Mouse (Mus musculus) heart, embryonic 12.5 days (tissue): ENCODE results near the gene 9230112D13Rik. TPM values are rescaled to one million over a fixed set of nuclear protein-coding genes. Genes with fewer than 3 reads are reported as not detected.

Source experiments
- polyA plus RNA-seq: library from polyadenylated mRNA; unstranded; fragments of >200 nt; fragmentation: Nextera tagmentation; extraction: Ambion mirVana; gene quantifications from 2 replicates; pipeline ENCODE4 v1.2.1, GENCODE M21; 2016

The 9230112D13Rik gene
- polyA plus RNA-seq, 1 experiment from 2014 or later, result not detected

Other genes with a start within 250 kb of the 9230112D13Rik start
- gene Shld2, start 212.3 kb downstream of the 9230112D13Rik start, polyA plus RNA-seq, result 7.6 and 7.8 TPM in 2 replicates
- gene Glud1, start 212.1 kb downstream of the 9230112D13Rik start, polyA plus RNA-seq, result 66.4 and 70.8 TPM in 2 replicates
- not detected in 2 replicates for gene Fam25c, start 167.4 kb downstream of the 9230112D13Rik start, polyA plus RNA-seq
- 1.9 and 2.3 TPM in 2 replicates for gene Sncg, start 148.0 kb downstream of the 9230112D13Rik start, polyA plus RNA-seq
- 31.3 and 32.0 TPM in 2 replicates for gene Mmrn2, start 147.3 kb downstream of the 9230112D13Rik start, polyA plus RNA-seq
- gene Bmpr1a, start 19.5 kb downstream of the 9230112D13Rik start, polyA plus RNA-seq, result 53.9 and 58.0 TPM in 2 replicates
- 226 and 239 TPM in 2 replicates for gene Ldb3, start 65.9 kb upstream of the 9230112D13Rik start, polyA plus RNA-seq
- 4.3 and 4.9 TPM in 2 replicates for gene Opn4, start 77.3 kb upstream of the 9230112D13Rik start, polyA plus RNA-seq
- 24.0 and 25.1 TPM in 2 replicates for gene Wapl, start 151.1 kb upstream of the 9230112D13Rik start, polyA plus RNA-seq